Mouse (Mus musculus) brain, adult 2 months (tissue): ENCODE measurements around the gene Fam168a.

Source experiments
- DNase-seq: peaks from one replicate; pipeline ENCODE4 v3.0.0; 2011; ENCODE audit warnings: low read depth, low spot score

Gene Fam168a

DNA sequence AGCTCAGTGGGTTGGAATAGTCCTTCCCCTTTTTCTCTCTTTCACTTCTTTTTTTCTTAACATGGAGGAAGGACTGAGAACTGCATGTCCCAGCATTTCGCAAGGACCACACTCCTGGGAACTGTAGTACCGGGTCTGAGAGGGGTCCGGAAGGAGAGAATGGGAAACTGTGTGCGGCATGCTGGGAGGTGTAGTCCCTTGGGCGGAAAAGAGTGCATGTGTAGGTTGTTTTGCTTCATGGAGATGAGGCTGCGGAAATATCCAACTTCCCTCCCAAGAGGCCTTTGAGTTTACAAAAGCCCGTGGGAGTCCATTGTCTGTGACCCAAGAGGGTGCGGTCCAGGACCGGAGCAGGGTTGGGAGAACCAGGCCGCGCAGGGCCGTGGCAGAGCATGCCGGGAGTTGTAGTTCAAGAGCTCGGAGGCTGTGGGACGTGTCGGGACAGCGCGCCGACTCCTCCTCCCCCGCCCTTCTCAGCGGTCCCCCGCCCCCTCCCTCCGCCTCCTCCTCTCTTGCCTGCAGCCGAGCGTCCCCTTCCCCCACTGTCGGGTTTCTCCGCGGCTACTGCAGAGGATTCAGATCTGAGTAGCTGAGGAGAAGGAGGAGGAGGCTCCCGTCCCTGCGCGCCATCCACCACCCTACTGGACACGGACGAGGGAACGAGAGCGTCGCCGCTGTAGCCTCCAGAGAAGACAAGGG is at the start of gene Fam168a:
Fam168a (plus strand) TSS at position 493 of the 699 bp plus-strand sequence.
- peak; percentile 99 for DNase-seq

DNA sequence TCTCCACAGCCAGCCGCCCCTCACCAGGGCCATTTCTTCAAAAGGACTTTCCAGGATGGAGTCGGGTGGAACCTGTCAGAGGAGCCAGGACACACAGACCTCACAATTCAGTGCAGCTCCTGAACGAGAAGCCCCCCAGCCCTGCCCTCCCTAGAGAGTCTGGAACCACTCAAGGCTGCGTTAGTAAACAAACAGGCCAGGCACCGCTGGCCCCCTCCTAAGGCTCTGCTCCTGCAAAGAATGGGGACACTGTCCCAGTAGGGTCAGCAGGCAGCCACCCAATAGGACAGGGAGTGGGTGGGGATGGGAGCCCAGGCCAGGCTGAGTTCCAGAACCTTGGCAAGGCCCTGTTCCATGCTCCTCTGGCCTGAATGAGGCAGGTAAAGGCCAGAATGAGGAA is 49.7 kb upstream of the Fam168a start:
- peak; percentile 88 for DNase-seq

GRCm38 (mm10) chr7:100658093-100658578 is 48.3 kb upstream of the Fam168a start:
- peak; percentile 76 for DNase-seq

GRCm38 (mm10) chr7:100661264-100661663 is 45.2 kb upstream of the Fam168a start:
- no peak for DNase-seq

DNA sequence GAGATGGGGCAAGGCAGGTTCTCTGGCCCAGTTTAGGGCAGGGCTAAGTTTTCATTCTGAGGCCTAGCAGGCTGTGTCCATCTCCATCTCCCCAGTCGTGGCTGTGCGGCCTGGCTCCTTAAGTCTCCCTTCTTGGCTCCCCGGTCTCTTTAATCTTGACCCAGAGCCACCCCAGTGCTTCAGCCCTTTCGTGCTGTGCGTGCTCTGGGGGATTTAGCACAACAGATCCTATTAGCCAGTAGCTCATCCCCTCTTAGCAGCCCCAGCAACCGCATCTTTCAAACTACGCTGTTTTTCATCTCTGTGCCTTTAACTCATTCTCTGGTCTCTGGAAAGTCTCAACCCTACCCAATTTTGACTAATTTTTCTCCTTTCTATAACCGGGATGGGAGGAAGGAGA is 44.2 kb upstream of the Fam168a start, which contains the start of gene Plekhb1:
Plekhb1 (minus strand) TSS at position 184 of the 400 bp plus-strand sequence.
- DNase-seq, result no peak

DNA sequence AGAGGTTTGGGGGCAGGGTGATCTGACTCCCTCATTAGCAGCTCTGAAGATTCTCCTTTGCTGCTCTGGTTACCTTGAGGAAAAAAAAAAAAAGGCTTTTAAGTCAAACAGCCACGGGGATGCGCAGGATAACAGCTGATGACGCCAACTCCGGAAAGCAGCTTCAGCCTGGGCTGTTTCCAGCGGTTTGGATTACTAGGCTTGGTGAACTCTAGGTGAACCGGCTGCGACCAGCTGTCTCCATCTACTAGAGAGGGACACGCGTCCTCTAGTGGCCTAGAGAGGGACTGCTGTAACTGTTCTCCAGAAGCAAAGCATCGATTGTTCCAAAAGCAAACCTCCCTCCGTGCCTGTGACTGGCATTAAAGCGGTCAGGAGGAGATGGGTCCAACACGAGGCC is 43.2 kb upstream of the Fam168a start:
- peak; percentile 95 for DNase-seq

GRCm38 (mm10) chr7:100663729-100664304 is 42.6 kb upstream of the Fam168a start:
- peak; percentile 51 for DNase-seq

DNA sequence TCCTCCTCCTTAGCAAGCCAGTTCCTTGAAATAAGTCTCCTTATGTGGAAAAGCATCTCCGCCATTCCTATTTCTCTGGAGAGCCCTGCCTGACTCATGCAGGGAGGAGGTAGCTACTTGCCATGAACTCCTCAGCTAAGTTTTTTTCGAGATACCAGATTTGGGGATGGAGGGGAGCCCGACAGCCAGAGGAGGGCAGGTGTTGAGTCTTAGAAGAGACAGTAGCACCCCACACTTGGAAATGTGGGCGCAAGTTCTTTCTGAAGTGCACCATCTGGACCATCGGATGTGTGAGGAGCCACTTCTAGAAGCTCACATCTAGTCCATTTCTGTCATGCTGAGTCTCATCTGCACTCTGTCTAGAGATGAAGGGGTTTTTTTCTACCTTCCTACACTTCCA is 35.8 kb upstream of the Fam168a start:
- peak; percentile 90 for DNase-seq

DNA sequence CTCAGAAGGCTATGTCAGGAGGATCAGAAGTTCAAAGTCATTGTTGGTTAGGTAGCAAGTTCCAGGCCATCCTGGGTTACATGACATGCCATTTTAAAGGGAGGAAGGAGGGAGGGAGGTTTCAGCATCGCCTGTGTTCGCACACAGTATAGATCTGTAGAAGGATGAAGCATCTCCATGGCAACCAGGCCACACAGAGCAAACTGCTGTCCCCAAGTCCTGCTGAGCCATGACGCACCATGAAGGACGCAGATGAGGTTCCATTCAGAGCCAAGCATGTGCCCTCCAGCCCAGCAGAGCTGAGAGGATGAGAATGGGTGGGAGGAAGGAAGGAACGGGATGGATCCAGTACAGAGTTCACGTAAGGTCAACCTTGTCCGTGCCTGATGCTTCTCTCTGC is 33.0 kb upstream of the Fam168a start:
- peak; percentile 60 for DNase-seq

DNA sequence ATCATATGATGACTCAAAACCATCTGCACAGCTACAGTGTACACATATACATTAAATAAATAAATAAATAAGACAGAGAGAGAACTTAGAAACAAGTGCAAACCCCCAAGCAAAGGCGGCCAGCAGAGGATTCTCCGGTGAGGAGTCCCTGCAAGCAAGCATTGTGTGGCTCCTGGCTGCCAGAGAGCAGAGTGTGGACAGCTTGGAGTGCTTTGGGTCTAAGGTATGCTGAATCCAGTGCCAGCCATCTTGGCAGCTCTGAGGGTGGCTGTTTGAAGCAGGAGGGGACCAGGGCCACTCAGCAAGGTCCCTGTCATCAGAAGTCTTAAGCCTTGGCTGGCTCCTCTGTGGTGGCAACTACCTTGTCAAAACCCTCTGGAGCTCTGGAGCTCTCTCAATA is 31.5 kb upstream of the Fam168a start:
- DNase-seq, result peak; percentile 60

DNA sequence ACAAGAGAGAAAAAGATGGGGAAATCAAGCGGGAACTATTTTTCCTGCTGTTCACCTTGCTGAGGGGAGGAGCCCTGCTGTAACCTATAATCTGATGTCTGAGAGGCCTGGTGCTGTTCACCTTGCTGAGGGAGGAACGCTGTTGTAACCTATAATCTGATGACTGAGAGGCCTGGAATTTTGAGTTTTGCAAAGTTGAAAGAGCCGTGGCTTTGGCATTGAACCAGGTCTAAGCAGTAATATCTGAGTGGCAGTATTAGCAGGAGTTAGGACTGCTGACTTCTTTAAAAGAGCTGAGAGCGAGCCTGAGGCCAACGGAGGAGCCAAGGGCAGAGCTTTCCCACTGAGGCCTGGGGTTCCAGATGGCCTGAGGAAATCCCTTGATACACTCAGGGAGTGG is 28.4 kb upstream of the Fam168a start:
- DNase-seq, result no peak

GRCm38 (mm10) chr7:100678948-100679880 is 27.2 kb upstream of the Fam168a start:
- DNase-seq, result no peak

GRCm38 (mm10) chr7:100681132-100681531 is 25.3 kb upstream of the Fam168a start:
- DNase-seq, result peak; percentile 70

GRCm38 (mm10) chr7:100683241-100683640 is 23.2 kb upstream of the Fam168a start:
- no peak for DNase-seq

DNA sequence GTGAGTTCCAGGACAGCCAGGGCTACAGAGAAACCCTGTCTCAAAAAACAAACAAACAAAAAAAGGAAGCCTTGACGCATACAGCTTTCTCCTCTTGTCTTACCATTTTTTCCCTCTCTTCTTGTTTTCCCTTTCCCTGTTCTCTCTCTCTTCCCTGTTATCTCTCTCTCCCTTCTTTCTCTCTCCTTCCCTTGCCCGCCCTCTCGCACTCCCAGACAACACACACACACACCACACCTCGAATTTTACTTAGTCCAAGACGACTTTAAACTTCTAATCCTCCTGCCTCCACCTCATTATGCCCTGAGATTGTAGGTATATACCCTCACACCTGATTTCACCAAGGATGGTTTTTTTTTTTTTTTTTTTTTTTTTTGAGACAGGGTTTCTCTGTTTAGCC is 22.4 kb upstream of the Fam168a start:
- DNase-seq, result no peak

- DNase-seq, result peak; percentile 79
Observed at GRCm38 (mm10) chr7:100684538-100684937, 21.9 kb upstream of the Fam168a start.

- peak; percentile 91 for DNase-seq
Observed at GRCm38 (mm10) chr7:100685061-100686030, 21.1 kb upstream of the Fam168a start.

GRCm38 (mm10) chr7:100688471-100688870 is 18.0 kb upstream of the Fam168a start:
- no peak for DNase-seq

- DNase-seq, result no peak
Observed at GRCm38 (mm10) chr7:100693199-100693598, 13.2 kb upstream of the Fam168a start.

DNA sequence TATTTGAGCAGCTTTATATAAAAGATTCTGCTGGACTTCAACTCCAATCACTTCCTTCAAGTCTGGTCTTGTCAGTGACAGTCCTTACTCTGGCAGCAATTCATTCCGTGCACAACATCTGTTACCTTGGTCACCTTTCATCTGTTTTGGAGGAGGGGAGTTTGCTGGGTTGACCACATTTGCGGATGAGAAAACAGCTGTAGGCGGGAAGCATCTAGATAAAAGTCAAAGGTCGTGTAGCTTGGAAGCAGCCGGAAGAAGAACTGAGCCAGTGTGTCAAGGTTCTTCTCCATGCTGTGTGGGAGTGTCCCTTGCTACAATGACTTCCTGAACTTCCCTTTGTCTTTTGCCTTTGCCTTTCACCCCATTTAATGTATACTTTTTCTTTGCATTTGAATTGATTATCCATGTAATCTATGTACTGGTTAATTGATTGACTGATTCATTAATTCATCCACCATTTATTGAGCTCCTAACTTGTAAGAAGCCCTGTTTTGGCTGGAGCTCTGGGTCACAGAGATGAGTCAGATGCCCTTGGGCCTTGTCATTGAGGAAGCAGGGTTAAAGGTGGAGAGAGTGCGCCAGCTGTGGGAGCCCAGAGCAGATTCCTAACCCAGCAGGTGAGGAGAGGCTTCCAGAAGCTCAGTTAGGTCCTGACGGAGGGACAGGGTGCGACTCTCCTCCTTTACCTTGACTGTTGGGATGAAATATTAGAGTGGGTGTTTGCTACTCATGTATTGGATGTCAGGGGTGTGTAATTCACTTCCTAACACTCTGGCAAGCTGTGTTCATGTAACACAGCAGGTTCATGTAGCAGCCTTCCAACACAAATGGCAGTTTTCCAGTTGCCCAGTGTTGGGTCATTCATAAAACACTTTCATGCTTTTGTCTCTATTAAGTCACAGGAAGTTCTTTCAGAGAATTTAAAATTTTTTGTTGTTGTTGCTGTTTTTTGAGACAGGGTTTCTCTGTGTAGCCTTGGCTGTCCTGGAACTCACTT is 6.4 kb upstream of the Fam168a start:
- DNase-seq, result no peak
